Mouse (Mus musculus) liver, embryonic 13.5 days (tissue): Measurements from ENCODE around the gene Ptpn12. TPM values are rescaled to one million over a fixed set of nuclear protein-coding genes. Genes with fewer than 3 reads are reported as not detected.
A peak's percentile ranks its signal among the peaks of the same experiment; 100 is the strongest.

ENCODE experiments used
- ATAC-seq: fragments of 200-750 bp; cut with Nextera tagmentation; 2 replicates; pipeline ENCODE4 v1.8.0; 2017; ENCODE audit warnings: low read depth, mild to moderate bottlenecking, moderate number of reproducible peaks, moderate library complexity
- DNase-seq: peaks from one replicate; pipeline ENCODE4 v3.0.0; 2022
- H3K27ac ChIP-seq: fragments of 300-500 bp; sonication (generic); 2 replicates; pipeline ENCODE4 v1.5.1; 2015; ENCODE audit warnings: moderate library complexity, mild to moderate bottlenecking, inconsistent platforms
- H3K27me3 ChIP-seq: fragments of 300-500 bp; sonication (generic); 2 replicates; pipeline ENCODE4 v1.6.1; 2015; ENCODE audit warnings: mild to moderate bottlenecking, inconsistent platforms
- H3K36me3 ChIP-seq: fragments of 300-500 bp; sonication (generic); 2 replicates; pipeline ENCODE4 v1.6.1; 2015; ENCODE audit warnings: mild to moderate bottlenecking, inconsistent platforms
- H3K4me1 ChIP-seq: fragments of 300-500 bp; sonication (generic); replicated peaks from 2 replicates; pipeline ENCODE4 v1.6.1; 2015; ENCODE audit warnings: inconsistent platforms
- H3K4me2 ChIP-seq: fragments of 300-500 bp; sonication (generic); 2 replicates; pipeline ENCODE4 v1.6.1; 2015; ENCODE audit warnings: inconsistent platforms, mild to moderate bottlenecking, moderate library complexity
- H3K4me3 ChIP-seq: fragments of 300-500 bp; sonication (generic); replicated peaks from 2 replicates; pipeline ENCODE4 v1.5.1; 2015; ENCODE audit warnings: mild to moderate bottlenecking, inconsistent platforms
- H3K9ac ChIP-seq: fragments of 300-500 bp; sonication (generic); 2 replicates; pipeline ENCODE4 v1.6.1; 2015; ENCODE audit warnings: mild to moderate bottlenecking, inconsistent platforms
- H3K9me3 ChIP-seq: fragments of 300-500 bp; sonication (generic); replicated peaks from 2 replicates; pipeline ENCODE4 v1.6.1; 2016; ENCODE audit warnings: inconsistent platforms
- WGBS: fragments of 180-500 bp; shearing (Covaris S2); methylation state at CpG from one replicate; pipeline ENCODE4 v1.1.7; 2015; ENCODE audit not compliant: insufficient replicate concordance; 5-methylcytosine and 5-hydroxymethylcytosine counted together
- polyA plus RNA-seq: library from polyadenylated mRNA; unstranded; fragments of >200 nt; fragmentation: Nextera tagmentation; extraction: Ambion mirVana; gene quantifications from 2 replicates; pipeline ENCODE4 v1.2.1, GENCODE M21; 2015

Gene Ptpn12
- 11.5 and 11.9 TPM in 2 replicates for polyA plus RNA-seq

DNA sequence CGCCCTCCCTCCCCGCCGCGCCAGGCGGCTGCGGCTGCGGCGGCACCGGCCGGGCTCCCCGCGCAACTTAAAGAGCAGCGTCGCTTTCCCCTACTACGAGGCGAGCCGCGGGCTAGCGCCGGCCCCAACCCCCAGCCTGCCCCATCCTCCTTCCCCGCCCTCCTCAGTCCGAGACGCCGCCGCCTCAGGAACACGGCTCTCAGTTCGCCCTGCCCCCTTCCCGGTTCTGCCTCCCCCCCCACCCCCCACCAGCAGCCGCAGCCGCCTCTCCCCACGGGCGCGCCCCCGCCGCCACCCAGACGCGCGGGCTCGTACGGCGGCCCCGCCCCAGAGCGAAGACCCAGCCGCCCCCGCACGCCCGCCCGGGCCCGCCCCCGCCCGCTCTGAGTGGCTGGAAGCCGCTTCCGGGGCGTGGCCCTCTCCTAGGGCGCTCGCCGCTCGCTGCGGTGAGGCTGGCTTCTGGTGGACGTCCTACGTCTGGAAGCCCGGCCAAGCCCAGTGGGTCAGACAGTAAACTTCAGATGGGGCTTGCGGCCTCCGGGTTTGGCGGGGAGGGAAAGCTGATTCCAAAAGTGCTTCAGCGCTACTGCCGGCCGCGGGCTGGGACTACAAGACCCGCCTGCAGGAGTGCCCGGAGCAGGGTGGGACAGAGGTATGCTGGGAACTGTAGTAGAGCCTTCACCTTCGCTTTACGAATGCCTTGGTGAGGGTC lies at the start of gene Ptpn12:
TSS of gene Ptpn12 (minus strand) at position 92 of the 712 bp plus-strand sequence.
- H3K9me3 ChIP-seq, result no peaks in the 10 kb centered on the region
- H3K4me2 ChIP-seq, result peak within 1 kb of the TSS; percentile 87
- peaks cover 29% of the 10 kb centered on the region for H3K4me1 ChIP-seq
- DNase-seq, result peak; percentile 93
- no peaks in the 10 kb centered on the region for H3K36me3 ChIP-seq
- H3K9ac ChIP-seq, result peak within 1 kb of the TSS; percentile 99
- no peaks in the 10 kb centered on the region for H3K27me3 ChIP-seq
- peak within 1 kb of the TSS; percentile 95 for H3K27ac ChIP-seq
- WGBS, result 1% methylated on average over 73 of the region's 73 CpGs
- ATAC-seq, result peak; percentile 92
- peak within 1 kb of the TSS; percentile 97 for H3K4me3 ChIP-seq

DNA sequence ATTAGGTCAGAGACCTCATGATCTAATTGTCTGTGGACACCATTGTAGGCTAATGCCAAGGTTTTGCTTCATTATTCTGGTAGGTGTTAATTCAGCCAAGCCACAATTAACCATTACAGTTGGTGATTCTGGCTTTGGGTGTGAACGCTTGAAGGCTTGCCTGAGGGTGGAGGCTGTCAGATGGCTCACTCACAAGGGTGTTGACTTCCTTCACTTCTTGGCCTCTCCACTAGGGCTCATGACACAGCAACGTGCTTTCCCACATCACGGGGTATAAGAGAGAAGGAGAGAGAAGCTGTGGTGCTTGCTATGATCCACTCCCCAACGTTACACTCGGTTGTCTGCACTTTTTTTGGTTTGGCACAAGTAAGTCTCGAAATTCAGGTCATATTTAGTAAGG lies 35.5 kb upstream of the Ptpn12 start:
- Histone ChIP-seq H3K4me2 (no peak overlapping the region), H3K9ac (no peak overlapping the region), H3K27ac (no peak overlapping the region), H3K4me1 (no peaks in the 10 kb centered on the region), H3K4me3 (no peak overlapping the region), H3K36me3 (no peaks in the 10 kb centered on the region), H3K9me3 (no peaks in the 10 kb centered on the region), H3K27me3 (no peaks in the 10 kb centered on the region)
- 54% methylated on average over 6 of the region's 6 CpGs for WGBS
- ATAC-seq (no peak), DNase-seq (no peak)

DNA sequence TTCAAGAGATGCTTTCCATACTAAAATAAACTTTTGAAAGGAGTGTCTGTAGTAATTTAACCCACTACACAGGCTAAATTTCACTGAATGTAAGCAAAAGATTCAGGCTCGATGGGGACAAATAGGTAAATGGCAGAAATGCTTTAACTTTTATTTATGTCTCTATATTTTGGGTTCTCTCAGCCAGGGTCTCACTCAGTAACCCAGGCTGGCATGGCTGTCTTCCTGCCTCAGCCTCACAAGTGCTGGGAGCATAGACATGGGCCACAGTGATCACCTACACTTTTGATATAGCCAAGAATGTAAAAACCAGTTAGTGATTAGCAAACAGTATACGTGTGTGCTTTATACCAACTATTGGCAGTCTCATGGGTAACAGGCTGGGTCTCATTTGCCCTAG lies 1.5 kb upstream of the Ptpn12 start:
- 59% methylated on average over 2 of the region's 2 CpGs for WGBS
- H3K9ac ChIP-seq, result peak overlapping the region; percentile 80
- H3K4me2 ChIP-seq, result peak overlapping the region; percentile 87
- ATAC-seq, result no peak
- no peaks in the 10 kb centered on the region for H3K36me3 ChIP-seq
- H3K4me1 ChIP-seq, result peaks cover 18% of the 10 kb centered on the region
- H3K27ac ChIP-seq, result peak overlapping the region; percentile 58
- no peak for DNase-seq
- no peaks in the 10 kb centered on the region for H3K9me3 ChIP-seq
- H3K4me3 ChIP-seq, result peak overlapping the region; percentile 97
- H3K27me3 ChIP-seq, result no peaks in the 10 kb centered on the region

GRCm38 (mm10) chr5:21056595-21056994 lies 884 bp upstream of the Ptpn12 start:
- WGBS, result 2% methylated on average over 8 of the region's 8 CpGs
- peak overlapping the region; percentile 80 for H3K9ac ChIP-seq
- no peak for ATAC-seq

DNA sequence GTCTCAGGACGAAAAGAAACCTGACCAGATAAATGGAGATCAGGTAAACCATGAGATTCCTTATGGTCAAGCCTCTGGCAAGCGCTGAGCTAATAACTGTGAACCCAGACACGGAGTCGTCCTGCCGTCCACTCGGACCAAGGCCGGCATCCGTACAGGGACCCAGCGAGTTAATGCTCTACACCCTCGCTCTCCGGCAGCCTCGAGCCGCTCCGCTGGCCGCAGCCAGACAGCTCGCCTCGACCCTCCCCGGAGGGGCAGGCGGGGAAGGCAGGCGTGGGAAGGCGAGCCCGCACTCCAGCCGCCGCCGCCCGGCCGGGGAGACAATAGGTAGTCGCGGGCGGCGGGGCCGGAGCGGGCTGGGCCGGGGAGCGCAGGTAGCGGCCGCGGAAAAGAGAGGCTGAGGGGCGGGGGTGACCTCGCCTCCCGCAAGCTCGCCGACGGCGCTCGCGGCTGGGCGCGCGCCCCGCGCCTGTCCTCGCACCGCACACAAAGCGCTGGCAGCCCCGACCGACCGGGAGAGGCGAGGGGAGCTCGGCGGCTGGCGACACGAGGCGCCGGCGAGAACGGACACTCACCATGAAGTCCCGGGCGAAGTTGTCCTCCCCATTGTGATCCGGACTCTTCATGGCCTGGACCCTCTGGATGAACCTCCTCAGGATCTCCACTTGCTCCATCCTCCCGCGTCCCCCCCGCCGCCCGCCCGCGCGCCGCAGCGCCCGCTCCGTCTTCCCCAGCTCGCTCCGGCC lies 466 bp downstream of the Ptpn12 start:
- peak overlapping the region; percentile 95 for H3K27ac ChIP-seq
- H3K4me3 ChIP-seq, result peak overlapping the region; percentile 97
- H3K27me3 ChIP-seq, result no peaks in the 10 kb centered on the region
- peak overlapping the region; percentile 99 for H3K9ac ChIP-seq
- H3K36me3 ChIP-seq, result no peaks in the 10 kb centered on the region
- ATAC-seq, result peak; percentile 18
- no peaks in the 10 kb centered on the region for H3K9me3 ChIP-seq
- peaks cover 37% of the 10 kb centered on the region for H3K4me1 ChIP-seq
- peak overlapping the region; percentile 87 for H3K4me2 ChIP-seq
- WGBS, result under 1% methylated on average over 66 of the region's 84 CpGs
- DNase-seq, result peak; percentile 42

More at GRCm38 (mm10) chr5:21056595-21056994, 884 bp upstream of the Ptpn12 start:
- H3K4me1 ChIP-seq, result peaks cover 23% of the 10 kb centered on the region
- H3K36me3 ChIP-seq, result no peaks in the 10 kb centered on the region
- H3K4me3 ChIP-seq, result peak overlapping the region; percentile 97
- no peak for DNase-seq
- no peaks in the 10 kb centered on the region for H3K27me3 ChIP-seq
- peak overlapping the region; percentile 87 for H3K4me2 ChIP-seq
- peak overlapping the region; percentile 95 for H3K27ac ChIP-seq
- H3K9me3 ChIP-seq, result no peaks in the 10 kb centered on the region

GRCm38 (mm10) chr5:21054472-21055070 lies 1.1 kb downstream of the Ptpn12 start:
- DNase-seq (peak; percentile 44), ATAC-seq (peak; percentile 19)
- peak overlapping the region; percentile 97 for H3K4me3 ChIP-seq
- H3K27me3 ChIP-seq, result no peaks in the 10 kb centered on the region
- no peaks in the 10 kb centered on the region for H3K36me3 ChIP-seq
- H3K9me3 ChIP-seq, result no peaks in the 10 kb centered on the region
- WGBS, result 1% methylated on average over 20 of the region's 20 CpGs
- peak overlapping the region; percentile 87 for H3K4me2 ChIP-seq
- H3K4me1 ChIP-seq, result peaks cover 41% of the 10 kb centered on the region
- H3K9ac ChIP-seq, result peak overlapping the region; percentile 99
- peak overlapping the region; percentile 95 for H3K27ac ChIP-seq

DNA sequence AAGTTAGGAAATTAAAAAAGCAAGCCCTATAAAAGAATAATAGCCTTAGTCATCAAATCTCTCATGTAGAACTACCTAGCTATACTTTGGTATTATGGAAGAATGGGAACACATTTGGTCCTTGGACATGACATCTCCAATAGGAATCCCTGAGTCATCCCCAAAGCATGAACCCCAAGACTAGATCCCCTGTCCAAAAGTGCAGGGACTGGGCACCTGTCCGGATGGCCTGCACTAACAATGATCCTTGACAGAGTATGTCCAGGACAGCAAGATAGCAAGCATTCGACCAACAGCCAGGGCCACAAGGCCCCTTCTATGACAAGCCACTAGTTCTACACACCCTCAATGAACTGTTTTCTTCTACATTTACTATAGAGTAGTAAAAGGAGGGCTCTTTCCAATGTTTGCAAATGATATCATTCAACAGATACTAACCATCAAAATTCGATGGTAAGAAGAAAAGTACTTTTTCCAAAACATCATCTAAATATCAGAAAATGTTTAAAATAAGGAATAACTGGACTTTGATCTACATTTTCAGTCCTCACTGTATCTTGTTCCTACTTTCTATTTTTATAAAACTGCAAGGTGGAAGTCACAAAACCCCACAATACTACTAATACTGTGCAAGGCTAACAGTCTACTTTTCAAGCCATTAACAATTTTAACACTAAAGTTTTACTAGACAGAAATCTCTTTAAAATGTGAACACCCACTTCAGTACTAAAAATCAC lies 2.0 kb downstream of the Ptpn12 start:
- Histone ChIP-seq H3K4me3 (peak overlapping the region; percentile 97), H3K4me2 (peak overlapping the region; percentile 87), H3K27ac (peak overlapping the region; percentile 95), H3K4me1 (peaks cover 50% of the 10 kb centered on the region), H3K9me3 (no peaks in the 10 kb centered on the region), H3K36me3 (no peaks in the 10 kb centered on the region), H3K9ac (peak overlapping the region; percentile 99), H3K27me3 (no peaks in the 10 kb centered on the region)
- DNase-seq, result no peak
- 14% methylated on average over 3 of the region's 3 CpGs for WGBS
- no peak for ATAC-seq

GRCm38 (mm10) chr5:21052521-21052920 lies 3.2 kb downstream of the Ptpn12 start:
- no peak overlapping the region for H3K4me3 ChIP-seq
- no peak overlapping the region for H3K27ac ChIP-seq
- H3K4me2 ChIP-seq, result no peak overlapping the region
- H3K36me3 ChIP-seq, result no peaks in the 10 kb centered on the region
- H3K9ac ChIP-seq, result no peak overlapping the region
- H3K4me1 ChIP-seq, result peaks cover 56% of the 10 kb centered on the region
- no peaks in the 10 kb centered on the region for H3K27me3 ChIP-seq
- DNase-seq (no peak), ATAC-seq (no peak)
- H3K9me3 ChIP-seq, result no peaks in the 10 kb centered on the region
- WGBS, result 74% methylated on average over 1 of the region's 1 CpGs

GRCm38 (mm10) chr5:21050770-21051122 lies 5.0 kb downstream of the Ptpn12 start:
- DNase-seq (peak; percentile 29), ATAC-seq (peak; percentile 46)
- no peaks in the 10 kb centered on the region for H3K27me3 ChIP-seq
- no peaks in the 10 kb centered on the region for H3K9me3 ChIP-seq
- H3K4me3 ChIP-seq, result peak overlapping the region; percentile 32
- 9% methylated on average over 2 of the region's 2 CpGs for WGBS
- peak overlapping the region; percentile 54 for H3K9ac ChIP-seq
- peak overlapping the region; percentile 93 for H3K27ac ChIP-seq
- H3K4me2 ChIP-seq, result peak overlapping the region; percentile 58
- H3K4me1 ChIP-seq, result peaks cover 70% of the 10 kb centered on the region
- H3K36me3 ChIP-seq, result no peaks in the 10 kb centered on the region

- ATAC-seq (peak; percentile 47), DNase-seq (peak; percentile 26)
- H3K9me3 ChIP-seq, result no peaks in the 10 kb centered on the region
- H3K4me2 ChIP-seq, result peak overlapping the region; percentile 58
- H3K4me1 ChIP-seq, result peaks cover 75% of the 10 kb centered on the region
- no peaks in the 10 kb centered on the region for H3K36me3 ChIP-seq
- peak overlapping the region; percentile 32 for H3K4me3 ChIP-seq
- no peaks in the 10 kb centered on the region for H3K27me3 ChIP-seq
- H3K9ac ChIP-seq, result peak overlapping the region; percentile 54
- 18% methylated on average over 6 of the region's 6 CpGs for WGBS
- peak overlapping the region; percentile 93 for H3K27ac ChIP-seq
These were observed 5.5 kb downstream of the Ptpn12 start for GRCm38 (mm10) chr5:21050061-21050769.
